Mouse (Mus musculus) urinary bladder, postnatal 25 days (tissue): ENCODE results near the gene Cdiptos.
A peak's percentile ranks its signal among the peaks of the same experiment; 100 is the strongest.

Source experiments
- DNase-seq: peaks from one replicate; pipeline ENCODE4 v3.0.0; 2022; ENCODE audit warnings: low spot score

Gene Cdiptos

DNA sequence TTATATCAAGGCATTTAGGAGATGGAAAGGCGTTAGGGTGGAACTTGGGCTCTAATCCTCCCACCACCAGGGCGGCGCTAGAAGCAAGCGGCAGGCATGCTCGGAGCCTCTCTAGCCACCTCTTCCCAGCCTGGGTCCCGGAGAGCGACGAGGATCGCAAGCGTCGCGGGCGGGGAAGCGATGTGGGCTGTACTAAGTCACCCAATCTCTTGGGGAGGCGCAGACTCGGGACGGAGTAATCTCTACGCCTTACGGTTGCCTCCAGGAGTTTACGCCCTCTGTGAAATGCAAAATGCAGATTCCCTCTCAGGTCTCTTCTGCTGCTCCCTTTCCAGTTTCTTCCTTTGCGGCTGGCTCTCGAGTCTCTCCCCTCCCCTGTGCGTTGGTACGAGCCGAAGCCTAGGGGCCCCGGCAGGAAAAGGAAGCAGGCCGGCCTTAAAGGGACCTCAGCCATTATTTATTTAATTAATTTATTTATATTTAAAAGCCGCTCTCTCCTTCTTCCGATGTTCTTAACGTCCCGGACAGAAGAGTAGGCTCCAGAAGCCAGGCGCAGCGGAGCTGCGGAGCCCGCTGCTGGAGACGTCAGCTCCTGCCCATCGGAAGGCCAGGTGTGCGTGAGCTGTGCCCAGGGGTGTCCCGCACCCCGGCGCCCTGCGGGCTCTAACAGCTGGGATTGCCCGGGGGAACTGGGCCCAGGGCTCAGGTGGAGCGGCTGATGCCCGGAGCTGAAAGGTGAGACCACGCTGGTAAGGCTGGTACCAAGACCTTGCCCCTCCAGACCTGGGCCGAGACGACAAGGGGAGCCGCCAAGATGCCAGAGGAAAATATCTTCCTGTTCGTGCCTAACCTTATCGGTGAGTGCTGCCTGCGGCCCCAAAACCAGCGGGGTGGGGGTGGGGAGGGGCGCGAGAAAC is at the start of gene Cdiptos:
Gene Cdiptos, minus strand, starts transcription at position 149 of the 917 bp plus-strand sequence.
- DNase-seq = peak; percentile 98

DNA sequence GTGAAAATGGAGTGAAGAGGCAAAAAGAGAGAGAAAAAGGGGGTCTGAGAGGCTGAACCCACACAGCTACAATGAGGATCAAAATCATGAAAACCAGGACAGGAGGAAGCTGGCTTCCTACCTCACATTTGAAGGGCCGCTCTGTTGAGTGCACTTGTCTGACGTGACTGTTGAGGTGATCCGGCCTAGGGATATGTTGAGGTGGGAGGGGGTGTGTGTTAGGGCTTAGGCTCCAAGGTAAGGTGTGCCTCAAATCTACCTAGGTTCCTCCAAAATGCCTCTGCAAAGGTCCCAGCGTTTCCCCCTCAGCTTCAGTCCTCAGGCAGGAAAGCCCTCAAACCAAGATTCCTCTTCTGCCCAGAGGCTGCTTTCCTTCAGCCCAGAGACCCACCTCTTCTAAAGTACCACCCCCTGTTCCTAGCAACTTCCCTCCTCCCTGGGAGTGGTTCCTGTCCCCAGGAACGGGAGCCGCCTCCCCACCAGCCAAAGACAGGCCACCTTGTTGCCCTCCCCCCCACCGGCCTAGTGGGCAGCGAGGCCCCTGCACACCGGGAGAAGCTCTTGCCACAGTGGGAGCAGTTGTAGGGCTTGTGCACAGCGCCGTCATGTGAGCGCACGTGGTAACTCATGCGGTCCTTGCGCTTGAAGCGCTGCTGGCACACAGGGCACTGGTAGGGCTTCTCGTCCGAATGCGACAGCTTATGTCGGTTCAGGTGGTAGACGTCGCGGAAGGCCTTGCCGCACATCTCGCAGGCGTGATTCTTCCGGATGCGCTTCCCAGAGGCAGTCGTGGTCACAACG is 49.1 kb upstream of the Cdiptos start:
- peak; percentile 59 for DNase-seq

DNA sequence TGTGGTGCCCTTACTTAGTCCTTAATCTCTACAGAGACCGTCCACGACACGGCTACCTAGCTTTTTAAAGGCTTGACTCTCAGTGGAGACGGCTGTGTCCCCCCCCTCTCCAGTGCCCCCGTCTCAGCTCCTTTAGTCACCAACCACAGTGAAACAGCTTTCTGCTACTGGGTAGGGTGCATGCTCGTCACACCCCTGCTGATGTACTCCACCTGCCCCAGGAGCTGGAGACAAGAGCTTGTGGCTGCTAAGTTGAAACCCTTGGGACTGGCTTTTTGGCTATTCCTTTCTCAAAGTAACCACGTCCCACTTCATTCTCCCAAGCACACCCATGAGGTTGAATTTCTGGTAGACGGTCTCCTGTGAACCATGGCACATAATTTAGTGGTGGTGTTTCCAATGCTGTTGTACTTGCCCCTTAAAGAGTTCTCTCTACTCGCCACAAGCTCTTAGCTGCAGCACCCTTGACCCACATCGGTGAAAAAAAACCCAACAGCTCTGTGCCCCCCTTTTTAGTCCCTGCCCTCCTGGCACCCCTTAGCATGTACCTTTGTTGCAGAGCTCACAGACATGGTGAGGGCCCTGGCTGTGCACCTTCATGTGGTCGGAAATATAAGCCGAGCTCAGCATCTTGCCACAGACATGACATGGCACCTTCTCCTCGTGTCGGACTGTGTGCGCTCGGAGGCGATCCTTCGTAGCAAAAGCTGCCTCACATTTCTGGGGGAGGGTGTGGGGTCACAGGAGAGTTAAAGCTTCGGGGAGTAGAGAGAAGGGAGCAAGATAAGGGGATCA is 48.2 kb upstream of the Cdiptos start:
- no peak for DNase-seq

DNA sequence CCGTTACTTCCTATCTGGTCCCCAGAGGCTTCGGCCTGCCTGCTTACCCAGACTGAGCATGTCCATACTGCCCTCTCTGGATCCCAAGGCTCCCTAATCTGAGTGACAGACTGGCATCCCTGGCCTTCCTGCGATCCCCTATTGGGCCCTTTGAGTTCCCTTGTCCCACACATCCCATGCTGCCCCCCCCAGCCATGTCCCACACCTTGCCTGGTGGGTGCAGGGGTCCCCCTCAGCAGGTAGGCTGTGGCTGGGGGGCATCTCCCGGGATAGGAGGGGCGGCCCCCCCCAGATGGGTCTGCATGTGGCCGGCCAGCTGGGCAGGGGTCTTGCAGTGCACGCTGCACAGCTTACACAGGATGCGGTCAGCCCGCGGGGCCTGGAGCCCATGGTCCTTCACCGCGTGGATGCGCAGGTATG is 47.4 kb upstream of the Cdiptos start:
- DNase-seq = no peak

DNA sequence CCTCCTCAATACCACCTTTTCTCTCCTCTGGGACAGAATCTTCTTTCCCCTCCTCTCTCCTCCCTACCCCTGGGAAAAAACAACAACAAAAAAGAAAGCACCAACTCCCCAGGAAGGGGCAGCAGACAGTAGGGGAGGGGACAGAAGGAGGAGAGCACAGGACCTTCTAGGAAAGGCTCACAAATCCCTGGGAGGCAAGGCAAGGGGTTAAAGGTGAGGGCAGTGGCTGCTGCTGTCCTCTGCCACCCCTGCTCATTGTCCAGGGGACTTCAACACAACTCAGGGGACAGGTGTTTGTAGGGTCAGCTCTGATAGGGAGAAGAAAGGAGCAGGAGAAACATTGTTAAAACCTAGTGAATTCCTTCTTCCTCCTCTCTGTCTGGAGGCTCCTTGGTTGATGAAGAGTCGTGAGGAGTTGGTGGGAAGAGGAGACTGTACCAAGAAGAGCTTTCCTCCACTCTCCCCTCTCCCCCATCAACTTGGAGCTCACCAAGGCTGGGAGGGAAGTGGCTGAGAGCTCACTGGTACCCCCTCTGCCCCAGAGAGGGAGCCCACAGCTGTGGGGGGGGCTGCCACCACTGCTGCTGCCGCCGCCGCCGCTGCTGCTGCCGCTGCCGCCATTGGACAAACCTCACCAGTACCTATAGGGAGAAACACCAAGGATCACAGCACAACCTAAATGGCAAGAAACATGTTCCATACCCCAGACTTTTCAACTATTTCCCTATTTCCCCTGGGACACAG is 46.8 kb upstream of the Cdiptos start:
- DNase-seq = no peak

DNA sequence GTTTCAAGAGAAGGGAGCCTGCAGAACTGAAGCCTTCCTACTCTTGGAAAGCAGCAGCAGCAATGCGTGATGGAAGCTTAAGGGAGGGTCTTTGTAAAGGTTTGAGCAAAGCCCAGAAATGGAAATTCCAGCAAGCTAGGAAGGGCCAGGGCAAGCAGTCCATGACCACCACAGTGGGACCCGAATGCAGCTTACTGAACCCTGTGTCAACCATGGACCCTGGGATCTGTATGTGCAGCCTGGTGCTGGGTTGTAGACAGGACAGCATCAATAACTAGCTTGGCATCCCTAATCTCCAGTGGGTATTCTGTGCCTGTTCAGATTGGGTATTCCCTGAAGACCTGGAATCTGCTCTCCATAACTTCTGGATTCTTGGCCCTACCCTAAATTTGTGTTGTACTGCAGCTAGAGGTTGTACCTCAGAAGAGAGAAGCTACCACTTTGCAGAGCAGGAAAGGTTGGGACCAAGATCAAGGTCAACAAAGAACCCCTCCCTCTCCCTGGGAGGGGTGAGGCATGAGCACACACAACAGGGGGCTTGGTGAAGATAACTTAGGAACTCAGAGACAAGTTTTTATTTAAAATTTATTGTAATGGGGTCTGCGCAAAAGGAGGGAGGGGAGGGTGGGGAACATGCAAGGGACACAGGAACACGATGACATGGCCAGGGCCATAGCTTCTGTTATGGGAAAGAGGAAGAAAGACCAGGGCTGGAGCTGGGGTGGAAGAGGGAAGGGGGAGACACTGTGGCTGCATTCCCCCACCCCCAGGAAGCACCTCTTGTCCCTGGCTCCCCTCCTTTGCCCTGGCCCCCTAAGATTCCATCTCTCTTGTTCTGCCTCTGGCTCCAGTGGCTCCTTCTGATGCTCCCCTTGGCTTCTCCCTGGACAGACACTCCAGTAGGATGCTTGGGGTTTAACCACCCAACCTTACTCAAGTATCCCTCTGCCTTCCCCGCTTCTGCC is 45.9 kb upstream of the Cdiptos start:
- no peak for DNase-seq

DNA sequence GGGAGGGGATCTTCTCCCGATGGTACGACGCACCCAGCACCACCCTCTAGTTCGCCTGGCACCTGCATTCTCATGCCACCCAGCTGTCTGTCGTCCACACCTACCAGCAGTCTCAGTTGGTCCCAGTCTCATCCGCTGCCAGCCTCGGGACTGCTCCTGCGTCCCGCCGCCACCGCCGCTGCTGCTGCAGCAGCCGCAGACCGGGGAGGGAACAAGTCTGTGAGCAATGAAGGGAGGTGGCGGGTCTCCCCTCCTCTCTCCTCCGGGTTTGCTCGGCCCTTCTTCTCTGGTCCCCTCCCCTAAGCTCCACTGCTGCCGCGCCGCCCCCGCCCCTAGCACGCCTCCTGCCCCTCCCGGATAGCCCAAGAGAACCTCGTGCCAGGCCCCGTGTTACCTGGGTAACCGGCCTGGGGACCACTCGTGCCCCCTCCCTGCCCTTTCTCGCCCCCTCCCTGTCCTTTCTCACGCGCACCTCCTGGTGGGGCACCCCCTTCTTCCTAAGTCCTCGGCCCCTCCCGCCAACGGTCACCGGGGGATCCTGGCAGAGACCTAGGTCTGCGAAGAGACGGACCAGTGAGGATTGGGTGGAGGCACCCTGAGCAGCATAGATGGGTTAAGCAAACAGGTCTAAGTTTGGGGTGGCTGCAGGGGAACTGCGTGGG is 45.1 kb upstream of the Cdiptos start, which contains the start of the genes Gm42742 and Prrt2:
Gene Gm42742, minus strand, starts transcription at position 197 of the 662 bp plus-strand sequence.
Gene Prrt2, minus strand, starts transcription at position 311 of the 662 bp plus-strand sequence.
- no peak for DNase-seq

DNA sequence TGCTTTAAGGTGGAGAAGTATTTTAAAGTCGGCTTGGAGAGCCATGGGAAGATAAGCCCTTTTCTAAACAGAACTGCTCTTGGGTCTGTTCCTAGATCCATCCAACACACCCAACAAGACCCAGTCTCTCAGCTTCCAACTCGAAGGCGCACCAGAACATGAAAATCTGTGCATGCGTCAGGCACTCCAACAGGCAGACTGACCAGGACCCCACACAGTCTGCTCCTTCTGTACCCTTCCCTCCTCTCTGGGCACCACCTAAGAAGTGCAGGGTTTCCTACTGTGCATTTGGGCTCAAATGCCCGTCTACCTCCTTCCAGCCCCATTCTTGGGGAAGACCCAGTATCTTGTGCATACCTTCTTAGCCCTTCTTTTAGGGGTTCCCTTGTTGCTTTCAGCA is 44.6 kb upstream of the Cdiptos start:
- no peak for DNase-seq

DNA sequence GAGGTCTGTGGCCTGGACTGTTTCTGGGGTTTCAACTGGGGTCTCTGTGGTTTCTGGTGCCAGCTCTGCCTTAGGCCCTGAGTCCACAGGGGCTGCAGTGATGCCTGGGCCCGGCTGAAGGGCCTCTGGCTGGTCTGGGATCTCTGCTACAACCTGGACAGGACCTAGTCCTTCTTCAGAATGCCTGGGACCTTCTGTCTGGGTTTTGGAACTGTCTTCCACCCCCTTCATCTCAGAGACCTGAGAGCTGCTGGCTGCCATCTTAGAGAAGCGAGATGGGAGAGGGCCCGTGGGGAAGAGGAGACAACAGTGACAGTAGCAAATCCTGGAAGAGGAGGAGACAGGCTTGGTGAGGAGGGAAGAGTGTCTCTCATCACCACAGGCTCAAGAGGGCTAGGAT is 44.1 kb upstream of the Cdiptos start:
- no peak for DNase-seq

DNA sequence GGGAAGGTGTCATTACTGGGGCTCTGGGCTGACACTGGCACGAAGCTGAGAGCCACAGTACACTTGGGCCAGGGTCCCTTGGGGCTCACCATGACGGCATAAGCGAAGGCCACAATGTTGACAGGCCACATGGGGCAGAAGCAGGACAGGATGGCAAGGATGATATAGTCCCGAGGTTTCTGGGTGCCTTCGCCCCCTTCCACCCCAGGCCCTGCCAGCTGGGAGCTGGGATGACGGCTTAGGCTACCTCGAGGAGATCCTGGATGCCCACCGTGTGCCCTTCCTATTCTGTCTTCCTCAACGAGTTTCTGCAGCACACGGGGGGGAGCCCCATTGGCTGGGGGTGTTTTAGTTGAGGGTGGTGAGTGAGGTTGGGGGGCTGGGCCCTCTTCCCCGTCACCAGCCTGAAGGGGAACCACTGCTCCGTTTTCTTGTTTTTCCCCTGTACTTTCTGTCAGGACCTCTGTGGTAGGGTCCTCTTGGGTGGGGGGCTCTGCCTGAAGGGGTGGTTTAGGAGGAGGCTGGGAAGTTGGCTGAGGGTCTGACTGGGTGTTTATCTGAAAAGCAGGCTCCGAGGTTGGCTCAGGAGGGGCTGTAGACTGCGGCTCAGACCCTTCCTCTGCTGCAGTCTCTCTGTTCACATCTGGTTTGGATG is 43.5 kb upstream of the Cdiptos start:
- DNase-seq = no peak

DNA sequence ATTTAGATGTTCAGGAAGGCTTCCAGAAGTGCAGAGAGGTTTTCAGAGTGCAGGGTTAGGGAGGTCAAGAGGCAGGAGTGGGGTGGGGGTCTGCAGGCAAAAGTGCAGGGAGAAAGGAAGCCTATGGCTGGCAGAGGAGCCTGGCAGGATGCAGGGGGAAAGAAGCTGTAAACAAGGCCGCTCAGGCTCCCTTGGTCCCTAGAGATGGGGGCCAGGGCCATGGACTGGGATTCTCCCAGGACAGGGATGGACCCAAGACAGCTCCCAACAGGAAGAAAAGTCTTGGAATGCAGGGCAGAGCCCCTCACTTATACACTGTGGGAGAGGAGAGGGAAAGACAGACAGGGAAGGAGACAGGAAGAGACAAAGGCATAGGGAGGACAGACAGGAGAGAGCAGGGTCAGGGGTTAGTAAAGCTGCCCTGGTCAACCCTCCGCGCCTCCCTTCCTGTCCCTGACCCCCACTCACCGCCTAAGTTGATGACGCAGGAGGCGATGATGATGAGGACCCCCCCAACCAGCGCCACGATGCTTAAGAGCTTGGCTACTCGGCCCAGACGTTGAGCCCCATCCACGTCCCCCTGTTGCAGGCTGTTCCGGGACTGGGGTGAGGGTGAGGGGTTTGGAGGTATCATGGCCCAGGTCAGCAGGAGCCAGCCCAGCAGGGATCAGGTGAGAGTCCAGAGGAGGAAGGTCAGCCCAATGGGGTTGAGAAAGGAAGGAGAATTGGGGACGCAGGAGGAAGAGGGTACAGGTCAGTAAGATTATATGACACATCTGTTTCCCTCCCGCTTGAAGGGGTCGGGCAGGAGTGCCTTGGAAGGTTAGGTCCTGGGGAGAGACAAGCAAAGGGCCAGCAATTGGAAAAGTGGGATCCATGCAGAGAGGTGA is 42.8 kb upstream of the Cdiptos start:
- DNase-seq = no peak

DNA sequence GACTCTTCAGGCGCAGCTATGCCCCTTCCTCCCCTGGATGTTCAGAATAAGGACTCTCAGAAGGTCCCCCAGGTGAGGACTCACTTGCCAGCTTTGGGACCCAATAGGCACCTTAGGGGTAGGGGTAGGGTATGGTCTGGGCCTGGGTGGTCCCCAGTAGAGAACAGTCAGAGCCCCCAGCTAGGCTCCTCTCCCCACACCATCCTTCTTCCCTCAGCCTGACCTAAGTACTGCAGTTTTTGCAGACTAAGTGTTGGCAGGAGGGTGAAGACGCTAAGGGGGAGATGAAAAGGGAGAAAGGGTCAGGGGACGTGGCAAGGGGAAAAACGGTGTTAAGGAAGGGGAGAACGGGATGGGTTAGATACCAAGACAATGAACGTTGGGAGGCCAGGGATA is 42.0 kb upstream of the Cdiptos start:
- DNase-seq = no peak

DNA sequence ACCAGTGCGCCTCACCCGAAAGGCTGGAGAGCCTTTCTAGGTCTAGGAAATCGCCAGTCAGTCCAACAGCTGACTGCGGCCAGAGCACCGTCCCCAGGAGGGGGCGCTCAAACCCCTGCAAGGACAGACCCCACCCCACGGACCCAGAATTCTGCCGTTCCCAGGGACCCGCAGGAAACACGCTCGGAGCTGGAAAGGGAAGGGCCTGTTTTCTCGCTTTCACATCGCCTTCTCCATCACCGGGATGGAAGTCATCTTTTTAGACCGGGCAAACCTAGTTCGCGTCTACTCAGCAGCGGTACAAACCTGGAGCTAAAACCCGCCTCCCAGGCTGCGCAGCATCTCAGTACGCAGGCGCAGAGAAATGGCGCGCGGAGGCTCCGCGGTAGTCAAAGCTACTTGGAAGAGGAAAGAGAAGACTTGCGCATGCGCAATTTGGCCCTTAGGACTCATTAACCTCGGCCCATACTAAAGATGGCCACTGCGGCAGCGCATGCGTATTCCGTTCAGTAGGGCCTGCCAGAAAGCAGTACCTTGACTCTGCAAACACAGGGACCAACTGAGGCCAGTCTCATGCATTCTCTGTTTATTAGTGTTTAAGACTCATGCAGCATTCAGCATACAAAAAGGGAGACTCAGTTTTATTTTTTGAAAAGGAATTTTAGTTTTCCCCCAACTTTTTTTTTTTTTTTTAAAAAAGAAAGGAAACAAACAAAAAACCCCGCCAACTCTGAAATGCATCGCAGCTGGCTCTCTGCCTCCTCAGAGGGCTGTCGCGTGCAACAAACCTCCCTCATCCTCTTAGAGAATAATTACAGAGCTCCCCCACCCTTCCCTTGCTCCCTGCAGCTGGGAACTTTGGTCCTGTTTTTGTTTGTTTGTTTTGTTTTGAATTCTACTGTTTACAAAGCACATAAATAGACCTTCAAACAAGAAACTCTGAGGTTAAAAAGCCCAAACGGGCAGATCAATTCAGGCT is 41.4 kb upstream of the Cdiptos start, which contains the start of gene Pagr1a:
Gene Pagr1a, minus strand, starts transcription at position 382 of the 979 bp plus-strand sequence.
- DNase-seq = peak; percentile 93

DNA sequence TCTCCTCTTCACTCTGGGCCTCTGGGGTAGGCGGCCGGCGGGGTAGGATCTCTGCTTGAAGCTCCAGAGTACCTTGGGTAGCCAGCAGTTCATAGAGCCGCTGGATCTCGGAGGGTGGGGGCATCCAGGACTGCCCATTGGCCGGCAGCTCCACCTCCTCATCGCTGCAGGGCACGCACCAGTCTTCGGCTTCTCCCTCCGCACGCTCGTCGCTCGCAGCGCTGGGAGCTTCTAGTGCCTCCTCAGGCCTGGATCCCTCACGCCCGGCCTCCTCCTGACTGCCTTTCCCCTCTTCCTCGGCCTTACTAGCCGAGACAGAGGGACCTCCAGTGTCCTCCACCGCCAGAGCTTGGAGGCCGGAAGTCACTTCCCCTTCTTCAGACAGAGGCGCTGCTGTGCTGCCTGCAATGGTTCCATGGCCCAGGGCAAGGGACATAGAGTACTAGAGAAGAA is 40.6 kb upstream of the Cdiptos start:
- peak; percentile 47 for DNase-seq

DNA sequence TGATC is 40.4 kb upstream of the Cdiptos start, which contains the start of gene Pagr1b:
Gene Pagr1b, minus strand, starts transcription at position 4 of the 5 bp plus-strand sequence.
- no peak for DNase-seq

DNA sequence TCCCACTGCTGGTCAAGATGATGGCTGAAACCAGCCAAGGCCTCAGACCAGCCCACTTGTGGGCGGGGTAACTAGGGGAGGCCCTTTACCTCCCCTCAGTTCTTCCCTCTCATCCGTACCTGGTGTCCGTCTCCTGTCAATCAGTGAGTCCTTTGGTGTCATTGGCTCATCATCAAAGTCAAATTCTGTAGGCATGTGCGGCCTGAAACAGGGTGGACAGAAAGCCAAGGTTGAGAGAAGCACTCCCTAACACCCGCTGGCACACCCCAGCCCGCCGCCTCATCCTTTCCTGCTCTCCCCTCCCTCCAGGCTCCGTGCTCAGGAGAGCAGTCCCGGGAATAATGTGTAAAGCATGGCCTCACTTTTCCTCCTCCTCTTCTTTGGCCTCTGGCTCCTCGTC is 40.2 kb upstream of the Cdiptos start:
- DNase-seq = no peak

DNA sequence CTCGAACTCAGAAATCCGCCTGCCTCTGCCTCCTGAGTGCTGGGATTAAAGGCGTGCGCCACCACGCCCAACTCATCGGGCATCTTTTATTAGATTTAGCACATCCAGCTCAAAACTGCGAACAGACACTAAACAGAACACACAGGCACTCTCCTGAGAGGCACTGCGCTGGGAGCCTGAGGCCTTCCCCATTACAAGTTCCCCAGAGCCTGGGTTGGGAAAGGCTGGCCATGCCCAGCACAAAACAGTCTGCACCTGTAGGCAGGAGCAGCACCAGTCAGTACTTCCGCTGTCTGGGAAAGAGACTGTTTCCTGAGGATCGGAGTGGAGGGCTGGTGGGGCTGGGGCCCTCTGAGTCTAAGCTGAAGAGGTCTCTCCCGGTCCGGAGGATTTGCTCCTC is 39.1 kb upstream of the Cdiptos start:
- no peak for DNase-seq
